Mouse (Mus musculus): ENCODE data around the gene Lrrc8c. TPM values are rescaled to one million over a fixed set of nuclear protein-coding genes. Genes with fewer than 3 reads are reported as not detected.
A peak's percentile ranks its signal among the peaks of the same experiment; 100 is the strongest.

Lrrc8c gene
- polyA plus RNA-seq, 1 experiment from 2014 or later: 6.9 TPM

GRCm38 (mm10) chr5:105494918-105495901, 24.0 kb upstream of the Lrrc8c start:
- peak overlapping the region; percentile 61 for H3K27ac ChIP-seq
- no peaks in the 10 kb centered on the region for H3K79me2 ChIP-seq (ENCODE audit: inconsistent target)
- H3K36me3 ChIP-seq (ENCODE audit: inconsistent target): no peaks in the 10 kb centered on the region
- H3K4me3 ChIP-seq (ENCODE audit: inconsistent target): peak overlapping the region; percentile 19
- 7% methylated on average over 24 of the region's 24 CpGs for WGBS (ENCODE audit: missing documents)

- Histone ChIP-seq H3K79me2 (ENCODE audit: inconsistent target) (no peaks in the 10 kb centered on the region), H3K27ac (peak overlapping the region; percentile 61)
Measured at GRCm38 (mm10) chr5:105496133-105496532, 23.1 kb upstream of the Lrrc8c start.

GRCm38 (mm10) chr5:105496586-105496985, 22.6 kb upstream of the Lrrc8c start:
- Histone ChIP-seq H3K79me2 (ENCODE audit: inconsistent target) (no peaks in the 10 kb centered on the region), H3K4me3 (ENCODE audit: inconsistent target) (no peak overlapping the region), H3K27ac (peak overlapping the region; percentile 61; the same call in 1 of the 2 replicates), H3K36me3 (ENCODE audit: inconsistent target) (no peaks in the 10 kb centered on the region)
- 79% methylated on average over 7 of the region's 7 CpGs for WGBS (ENCODE audit: missing documents)

More at GRCm38 (mm10) chr5:105496133-105496532, 23.1 kb upstream of the Lrrc8c start:
- 54% methylated on average over 4 of the region's 4 CpGs for WGBS (ENCODE audit: missing documents)
- Histone ChIP-seq H3K4me3 (ENCODE audit: inconsistent target) (0 out of 2 replicates have a peak overlapping the region, but pooled peaks have one; percentile 19), H3K36me3 (ENCODE audit: inconsistent target) (no peaks in the 10 kb centered on the region)

GRCm38 (mm10) chr5:105498429-105499000, 20.7 kb upstream of the Lrrc8c start:
- H3K4me3 ChIP-seq (ENCODE audit: inconsistent target): no peak overlapping the region
- no peak overlapping the region for H3K27ac ChIP-seq
- H3K36me3 ChIP-seq (ENCODE audit: inconsistent target): no peaks in the 10 kb centered on the region
- no peaks in the 10 kb centered on the region for H3K79me2 ChIP-seq (ENCODE audit: inconsistent target)
- 58% methylated on average over 4 of the region's 4 CpGs for WGBS (ENCODE audit: missing documents)

- Histone ChIP-seq H3K36me3 (ENCODE audit: inconsistent target) (no peaks in the 10 kb centered on the region), H3K27ac (peak overlapping the region; percentile 5; the same call in 1 of the 2 replicates), H3K4me3 (ENCODE audit: inconsistent target) (no peak overlapping the region), H3K79me2 (ENCODE audit: inconsistent target) (no peaks in the 10 kb centered on the region)
- WGBS (ENCODE audit: missing documents): 17% methylated on average over 1 of the region's 1 CpGs
Measured at GRCm38 (mm10) chr5:105499396-105499795, 19.8 kb upstream of the Lrrc8c start.

GRCm38 (mm10) chr5:105500132-105501121, 18.8 kb upstream of the Lrrc8c start:
- WGBS (ENCODE audit: missing documents): 50% methylated on average over 12 of the region's 12 CpGs
- H3K4me3 ChIP-seq (ENCODE audit: inconsistent target): no peak overlapping the region

DNA sequence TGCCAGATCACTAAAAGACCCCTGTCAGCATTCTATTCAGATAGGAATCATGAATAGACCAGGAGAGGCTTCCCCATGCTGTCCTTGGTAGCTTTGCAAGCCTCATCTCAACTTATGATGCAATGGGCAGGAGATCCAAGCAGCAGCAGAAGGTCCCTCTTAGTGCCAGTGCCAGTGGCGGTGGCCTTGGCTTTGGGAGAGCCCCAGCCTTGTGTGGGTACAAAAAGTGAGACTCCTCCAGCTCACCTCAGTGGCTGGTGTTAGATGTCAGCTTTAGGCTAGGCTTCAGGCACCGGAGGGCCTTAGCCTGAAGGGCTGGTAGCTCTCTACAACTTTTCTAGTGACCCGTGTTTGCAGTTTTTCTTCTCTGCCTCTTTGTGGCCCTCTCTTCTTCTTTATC, 18.1 kb upstream of the Lrrc8c start:
- H3K4me3 ChIP-seq (ENCODE audit: inconsistent target): no peak overlapping the region
- H3K36me3 ChIP-seq (ENCODE audit: inconsistent target): no peaks in the 10 kb centered on the region
- H3K27ac ChIP-seq: no peak overlapping the region
- no peaks in the 10 kb centered on the region for H3K79me2 ChIP-seq (ENCODE audit: inconsistent target)
- 79% methylated on average over 3 of the region's 3 CpGs for WGBS (ENCODE audit: missing documents)

More at GRCm38 (mm10) chr5:105500132-105501121, 18.8 kb upstream of the Lrrc8c start:
- no peaks in the 10 kb centered on the region for H3K36me3 ChIP-seq (ENCODE audit: inconsistent target)
- peak overlapping the region; percentile 5; the same call in 1 of the 2 replicates for H3K27ac ChIP-seq
- H3K79me2 ChIP-seq (ENCODE audit: inconsistent target): no peaks in the 10 kb centered on the region

DNA sequence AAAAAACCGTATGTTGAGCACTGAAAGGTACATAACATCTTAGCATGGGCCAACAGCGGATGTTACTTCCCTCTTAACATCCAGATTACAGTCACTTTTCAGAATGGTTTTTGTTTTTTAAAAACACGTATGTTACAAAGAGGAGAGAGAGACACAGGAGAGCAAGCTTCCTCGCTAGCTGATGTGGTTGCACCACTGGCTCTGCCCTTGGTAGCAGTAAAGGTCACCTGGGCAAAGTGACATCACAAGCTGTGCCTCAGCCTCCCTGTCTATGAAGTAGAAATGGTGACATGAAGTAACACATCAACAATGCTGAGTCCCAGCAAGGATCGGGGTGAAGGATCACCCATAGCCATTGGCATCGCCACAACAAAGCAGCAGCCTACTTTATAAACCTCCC, 10.4 kb upstream of the Lrrc8c start:
- Histone ChIP-seq H3K27ac (no peak overlapping the region), H3K79me2 (ENCODE audit: inconsistent target) (no peaks in the 10 kb centered on the region), H3K4me3 (ENCODE audit: inconsistent target) (no peak overlapping the region), H3K36me3 (ENCODE audit: inconsistent target) (no peaks in the 10 kb centered on the region)
- 94% methylated on average over 6 of the region's 6 CpGs for WGBS (ENCODE audit: missing documents)

DNA sequence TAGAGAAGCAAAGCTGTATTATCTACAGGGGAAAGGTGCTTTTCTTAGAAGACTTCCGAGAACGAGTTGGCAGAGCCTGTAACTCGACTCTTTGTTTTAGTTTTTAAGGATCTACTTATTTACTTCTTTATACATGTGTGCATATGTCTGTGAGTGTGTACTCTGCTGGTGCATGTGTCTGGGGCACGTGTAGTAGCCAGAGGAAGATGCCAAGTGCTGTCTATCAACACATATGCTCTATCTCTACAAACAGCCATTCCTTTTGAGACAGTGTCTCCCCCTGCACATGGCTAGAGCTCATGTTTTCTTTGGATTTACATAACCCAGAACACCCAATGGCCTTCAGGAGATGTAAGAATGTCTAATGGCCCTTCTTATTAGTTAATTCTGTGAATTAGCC, 6.9 kb upstream of the Lrrc8c start:
- 86% methylated on average over 4 of the region's 4 CpGs for WGBS (ENCODE audit: missing documents)

DNA sequence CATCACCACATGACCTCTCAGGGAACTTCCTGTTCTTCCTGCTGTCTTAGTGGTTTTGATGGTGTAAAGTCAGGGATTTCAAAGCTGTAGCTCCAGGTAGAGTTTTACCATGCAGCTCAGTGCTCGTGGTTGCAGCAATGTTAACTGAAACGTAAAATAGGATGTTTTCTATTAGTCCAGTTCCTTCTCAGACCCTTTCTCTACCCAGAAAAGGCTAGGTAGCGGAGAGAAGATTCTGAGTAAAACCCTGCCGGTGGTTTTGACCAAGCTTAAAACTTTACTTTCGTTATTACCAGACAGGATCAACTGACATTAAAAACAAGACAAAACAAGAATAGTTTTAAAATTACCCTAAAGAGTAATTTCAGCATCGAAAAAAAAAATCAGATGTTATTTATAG, 3.7 kb upstream of the Lrrc8c start:
- no peak overlapping the region for H3K4me3 ChIP-seq (ENCODE audit: inconsistent target)
- H3K79me2 ChIP-seq (ENCODE audit: inconsistent target): peaks cover 9% of the 10 kb centered on the region
- no peaks in the 10 kb centered on the region for H3K36me3 ChIP-seq (ENCODE audit: inconsistent target)
- 29% methylated on average over 6 of the region's 6 CpGs for WGBS (ENCODE audit: missing documents)
- no peak overlapping the region for H3K27ac ChIP-seq

More for the DNA sequence above, 6.9 kb upstream of the Lrrc8c start:
- H3K27ac ChIP-seq: no peak overlapping the region
- H3K79me2 ChIP-seq (ENCODE audit: inconsistent target): no peaks in the 10 kb centered on the region
- H3K4me3 ChIP-seq (ENCODE audit: inconsistent target): no peak overlapping the region
- H3K36me3 ChIP-seq (ENCODE audit: inconsistent target): no peaks in the 10 kb centered on the region

DNA sequence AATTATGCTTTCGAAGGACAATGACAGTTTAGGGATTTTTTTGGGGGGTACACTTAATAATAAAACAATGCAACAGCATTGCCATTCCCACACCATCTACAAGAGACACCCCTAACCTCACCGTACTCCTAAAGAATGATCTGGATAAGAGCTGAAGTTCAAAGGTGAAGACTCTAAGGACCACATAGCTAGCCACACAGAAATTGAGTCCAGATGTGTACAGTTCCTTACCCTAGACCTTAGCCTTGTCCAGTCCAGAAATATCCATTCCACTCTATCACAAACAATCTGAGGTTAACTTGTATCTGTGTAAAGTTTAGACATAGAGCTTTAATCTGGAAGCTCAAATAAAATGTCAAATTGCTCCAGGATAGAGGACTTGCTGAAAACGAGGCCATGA, 2.9 kb upstream of the Lrrc8c start:
- H3K4me3 ChIP-seq (ENCODE audit: inconsistent target): no peak overlapping the region
- no peaks in the 10 kb centered on the region for H3K36me3 ChIP-seq (ENCODE audit: inconsistent target)
- H3K27ac ChIP-seq: no peak overlapping the region
- peaks cover 17% of the 10 kb centered on the region for H3K79me2 ChIP-seq (ENCODE audit: inconsistent target)
- WGBS (ENCODE audit: missing documents): 91% methylated on average over 3 of the region's 3 CpGs

- Histone ChIP-seq H3K79me2 (ENCODE audit: inconsistent target) (peaks cover 33% of the 10 kb centered on the region), H3K36me3 (ENCODE audit: inconsistent target) (no peaks in the 10 kb centered on the region), H3K4me3 (ENCODE audit: inconsistent target) (peak overlapping the region; percentile 61; the same call in 1 of the 2 replicates), H3K27ac (no peak overlapping the region)
- whole genome bisulfite sequencing (ENCODE audit: missing documents): 28% methylated on average over 5 of the region's 7 CpGs
Measured at GRCm38 (mm10) chr5:105517992-105518625, 1.1 kb upstream of the Lrrc8c start.

- H3K36me3 ChIP-seq (ENCODE audit: inconsistent target): no peaks in the 10 kb centered on the region
- H3K4me3 ChIP-seq (ENCODE audit: inconsistent target): peak overlapping the region; percentile 61
- H3K27ac ChIP-seq: peak overlapping the region; percentile 71
- WGBS (ENCODE audit: missing documents): under 1% methylated on average over 16 of the region's 16 CpGs
- H3K79me2 ChIP-seq (ENCODE audit: inconsistent target): peaks cover 39% of the 10 kb centered on the region
Measured at GRCm38 (mm10) chr5:105518626-105519095, 527 bp upstream of the Lrrc8c start.
